Mouse (Mus musculus): Measurements from ENCODE around the gene Cyb5d2. TPM values are rescaled to one million over a fixed set of nuclear protein-coding genes. Genes with fewer than 3 reads are reported as not detected.

The Cyb5d2 gene
- polyA plus RNA-seq, 1 experiment, result 11.5 TPM

- Histone ChIP-seq H3K36me3 (ENCODE audit: control insufficient read depth, insufficient read depth, low read length) (no peaks in the 10 kb centered on the region), H3K27me3 (replicated peaks; ENCODE audit: control insufficient read depth, insufficient read depth, low read length) (no peaks in the 10 kb centered on the region), H3K4me3 (ENCODE audit: insufficient read depth, low read depth, low read length) (no peak overlapping the region), H3K4me1 (ENCODE audit: control insufficient read depth, insufficient read depth, low read length) (peaks cover 22% of the 10 kb centered on the region; the same call in 1 of the 2 replicates), H3K27ac (ENCODE audit: insufficient read depth, low read depth, low read length) (no peak overlapping the region)
- WGBS, result 62% methylated on average over 3 of the region's 3 CpGs
- TF ChIP-seq POLR2A (IDR thresholded peaks at IDR 0.05; ENCODE audit: low read depth, low read length), result no peak
- no peak for DNase-seq
Observed at GRCm38 (mm10) chr11:72803038-72803437, 7.1 kb upstream of the Cyb5d2 start.

DNA sequence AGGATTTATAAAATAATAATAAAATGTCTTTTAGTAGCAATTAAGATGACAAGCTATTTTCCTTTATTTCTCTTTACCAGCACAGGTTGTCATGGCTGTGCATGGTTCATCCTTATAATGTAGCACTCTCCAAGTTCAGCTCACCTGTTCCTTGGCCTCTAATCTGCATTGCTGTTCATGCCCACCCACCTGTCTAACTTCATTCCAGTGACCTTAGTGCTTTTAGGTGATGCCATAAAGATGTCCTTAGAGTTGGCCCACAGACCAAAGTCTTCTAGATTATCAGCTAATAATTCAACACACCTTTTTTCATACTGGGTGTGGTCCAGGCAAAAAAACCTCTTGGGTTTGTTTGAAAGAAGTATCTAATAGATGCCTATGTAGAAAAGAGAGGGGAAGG lies 5.2 kb upstream of the Cyb5d2 start:
- Histone ChIP-seq H3K36me3 (ENCODE audit: control insufficient read depth, insufficient read depth, low read length) (no peaks in the 10 kb centered on the region), H3K27me3 (replicated peaks; ENCODE audit: control insufficient read depth, insufficient read depth, low read length) (no peaks in the 10 kb centered on the region), H3K4me1 (ENCODE audit: control insufficient read depth, insufficient read depth, low read length) (peaks cover 13% of the 10 kb centered on the region; the same call in 1 of the 2 replicates), H3K4me3 (ENCODE audit: insufficient read depth, low read depth, low read length) (no peak overlapping the region), H3K27ac (ENCODE audit: insufficient read depth, low read depth, low read length) (no peak overlapping the region)
- no peak for TF ChIP-seq POLR2A (IDR thresholded peaks at IDR 0.05; ENCODE audit: low read depth, low read length)
- TF ChIP-seq CTCF (conservative IDR thresholded peaks at IDR 0.05; ENCODE audit: insufficient read depth, insufficient read length, low read depth, low read length), result no peak
- DNase-seq, result no peak

- Histone ChIP-seq H3K27ac (ENCODE audit: insufficient read depth, low read depth, low read length) (no peak overlapping the region), H3K4me1 (ENCODE audit: control insufficient read depth, insufficient read depth, low read length) (peaks cover 10% of the 10 kb centered on the region; the same call in 1 of the 2 replicates), H3K27me3 (replicated peaks; ENCODE audit: control insufficient read depth, insufficient read depth, low read length) (no peaks in the 10 kb centered on the region), H3K36me3 (ENCODE audit: control insufficient read depth, insufficient read depth, low read length) (no peaks in the 10 kb centered on the region), H3K4me3 (ENCODE audit: insufficient read depth, low read depth, low read length) (no peak overlapping the region)
- TF ChIP-seq POLR2A (IDR thresholded peaks at IDR 0.05; ENCODE audit: low read depth, low read length) (no peak), CTCF (conservative IDR thresholded peaks at IDR 0.05; ENCODE audit: insufficient read depth, insufficient read length, low read depth, low read length) (no peak)
- DNase-seq, result no peak
Observed at GRCm38 (mm10) chr11:72798112-72798511, 2.2 kb upstream of the Cyb5d2 start.

- 0 out of 2 replicates have a peak overlapping the region, but pooled peaks have one; percentile 64 for H3K27ac ChIP-seq (ENCODE audit: insufficient read depth, low read depth, low read length)
- H3K4me3 ChIP-seq (ENCODE audit: insufficient read depth, low read depth, low read length), result peak overlapping the region; percentile 90
- WGBS, result 9% methylated on average over 10 of the region's 10 CpGs
- peaks cover 6% of the 10 kb centered on the region; the same call in 1 of the 2 replicates for H3K4me1 ChIP-seq (ENCODE audit: control insufficient read depth, insufficient read depth, low read length)
- DNase-seq, result no peak
- H3K27me3 ChIP-seq (replicated peaks; ENCODE audit: control insufficient read depth, insufficient read depth, low read length), result no peaks in the 10 kb centered on the region
- no peak for TF ChIP-seq POLR2A (IDR thresholded peaks at IDR 0.05; ENCODE audit: low read depth, low read length)
- TF ChIP-seq CTCF (conservative IDR thresholded peaks at IDR 0.05; ENCODE audit: insufficient read depth, insufficient read length, low read depth, low read length), result no peak
- H3K36me3 ChIP-seq (ENCODE audit: control insufficient read depth, insufficient read depth, low read length), result no peaks in the 10 kb centered on the region
Observed at GRCm38 (mm10) chr11:72796773-72797338, 914 bp upstream of the Cyb5d2 start.

DNA sequence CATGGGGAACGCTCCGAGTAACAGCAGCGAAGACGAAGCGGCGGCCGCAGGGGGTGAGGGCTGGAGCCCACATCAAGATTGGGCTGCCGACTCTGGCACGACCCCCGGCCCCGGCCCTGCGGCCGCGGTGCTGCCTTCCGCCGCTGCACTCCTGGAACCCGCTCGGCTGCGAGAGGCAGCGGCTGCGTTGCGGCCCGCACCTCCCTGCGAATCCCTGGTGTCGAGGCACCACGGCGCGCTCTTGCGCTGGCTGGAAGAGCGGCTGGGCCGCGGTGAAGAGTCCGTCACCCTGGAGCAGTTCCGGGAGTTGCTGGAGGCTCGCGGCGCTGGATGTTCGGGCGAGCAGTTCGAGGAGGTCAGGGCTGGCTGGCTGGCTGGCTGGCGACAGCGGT lies 350 bp upstream of the Cyb5d2 start:
- Histone ChIP-seq H3K27ac (ENCODE audit: insufficient read depth, low read depth, low read length) (peak overlapping the region; percentile 64), H3K4me1 (ENCODE audit: control insufficient read depth, insufficient read depth, low read length) (peaks cover 6% of the 10 kb centered on the region; the same call in 1 of the 2 replicates), H3K27me3 (replicated peaks; ENCODE audit: control insufficient read depth, insufficient read depth, low read length) (no peaks in the 10 kb centered on the region), H3K4me3 (ENCODE audit: insufficient read depth, low read depth, low read length) (peak overlapping the region; percentile 90), H3K36me3 (ENCODE audit: control insufficient read depth, insufficient read depth, low read length) (no peaks in the 10 kb centered on the region)
- no peak for DNase-seq
- under 1% methylated on average over 42 of the region's 42 CpGs for WGBS
- TF ChIP-seq POLR2A (IDR thresholded peaks at IDR 0.05; ENCODE audit: low read depth, low read length), result no peak
- TF ChIP-seq CTCF (conservative IDR thresholded peaks at IDR 0.05; ENCODE audit: insufficient read depth, insufficient read length, low read depth, low read length), result no peak

DNA sequence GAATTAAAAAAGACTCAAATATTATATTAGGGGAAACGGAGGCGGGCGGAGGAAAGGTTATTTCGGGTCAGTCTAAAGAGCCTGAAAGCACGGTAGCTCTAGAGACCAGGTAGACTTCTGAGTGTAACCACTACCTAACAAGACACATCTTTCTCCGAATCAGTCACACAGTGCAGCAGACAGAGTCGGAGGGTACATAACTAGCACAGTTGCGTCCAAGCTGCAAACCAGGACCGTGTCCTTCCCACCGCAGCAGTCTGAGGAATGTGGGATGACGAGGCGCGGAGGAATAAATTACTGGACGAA lies 840 bp downstream of the Cyb5d2 start:
- Histone ChIP-seq H3K4me3 (ENCODE audit: insufficient read depth, low read depth, low read length) (peak overlapping the region; percentile 90), H3K36me3 (ENCODE audit: control insufficient read depth, insufficient read depth, low read length) (no peaks in the 10 kb centered on the region), H3K27ac (ENCODE audit: insufficient read depth, low read depth, low read length) (peak overlapping the region; percentile 71), H3K4me1 (ENCODE audit: control insufficient read depth, insufficient read depth, low read length) (peaks cover 6% of the 10 kb centered on the region; the same call in 1 of the 2 replicates), H3K27me3 (replicated peaks; ENCODE audit: control insufficient read depth, insufficient read depth, low read length) (no peaks in the 10 kb centered on the region)
- WGBS, result 10% methylated on average over 14 of the region's 14 CpGs
- no peak for DNase-seq
- TF ChIP-seq CTCF (conservative IDR thresholded peaks at IDR 0.05; ENCODE audit: insufficient read depth, insufficient read length, low read depth, low read length) (no peak), POLR2A (IDR thresholded peaks at IDR 0.05; ENCODE audit: low read depth, low read length) (no peak)

DNA sequence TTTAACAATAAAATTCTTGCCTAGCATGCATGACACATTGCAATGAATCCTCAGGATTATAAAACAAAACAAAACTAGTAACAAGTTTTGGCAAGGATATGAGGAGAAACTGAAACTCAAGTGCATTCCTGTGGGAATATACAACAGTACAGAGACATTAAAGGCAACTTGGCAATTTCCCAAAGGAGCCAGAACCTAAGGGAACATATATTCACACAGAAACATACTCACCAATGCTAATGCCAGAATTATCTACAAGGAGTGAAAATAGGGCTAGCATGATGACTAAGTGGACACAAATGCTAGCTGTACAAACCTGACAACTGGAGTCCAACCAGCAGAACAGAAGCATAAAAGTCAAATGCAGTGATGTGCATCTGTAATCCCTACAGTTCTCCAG lies 3.9 kb downstream of the Cyb5d2 start:
- H3K4me3 ChIP-seq (ENCODE audit: insufficient read depth, low read depth, low read length), result no peak overlapping the region
- TF ChIP-seq POLR2A (IDR thresholded peaks at IDR 0.05; ENCODE audit: low read depth, low read length) (no peak), CTCF (conservative IDR thresholded peaks at IDR 0.05; ENCODE audit: insufficient read depth, insufficient read length, low read depth, low read length) (no peak)
- H3K27ac ChIP-seq (ENCODE audit: insufficient read depth, low read depth, low read length), result no peak overlapping the region
- no peak for DNase-seq
- H3K27me3 ChIP-seq (replicated peaks; ENCODE audit: control insufficient read depth, insufficient read depth, low read length), result no peaks in the 10 kb centered on the region
- H3K36me3 ChIP-seq (ENCODE audit: control insufficient read depth, insufficient read depth, low read length), result no peaks in the 10 kb centered on the region; the same call in 1 of the 2 replicates
- H3K4me1 ChIP-seq (ENCODE audit: control insufficient read depth, insufficient read depth, low read length), result no peaks in the 10 kb centered on the region; the same call in 1 of the 2 replicates
